Mouse (Mus musculus) cerebellum, adult 2 months (tissue): ENCODE results near the gene Tnrc6b.

Experiments
- CTCF ChIP-seq: fragments of 200-500 bp; IDR thresholded peaks from 2 replicates; pipeline ENCODE4 v1.5.1; 2011; ENCODE audit warnings: low read depth, mild to moderate bottlenecking, control low read depth, low read length, moderate library complexity, borderline replicate concordance; ENCODE audit not compliant: insufficient read depth
- POLR2A ChIP-seq: fragments of 200-500 bp; IDR thresholded peaks from 2 replicates; pipeline ENCODE4 v1.6.1; 2011; ENCODE audit warnings: low read length, control low read depth, borderline replicate concordance; ENCODE audit not compliant: insufficient read depth

DNA sequence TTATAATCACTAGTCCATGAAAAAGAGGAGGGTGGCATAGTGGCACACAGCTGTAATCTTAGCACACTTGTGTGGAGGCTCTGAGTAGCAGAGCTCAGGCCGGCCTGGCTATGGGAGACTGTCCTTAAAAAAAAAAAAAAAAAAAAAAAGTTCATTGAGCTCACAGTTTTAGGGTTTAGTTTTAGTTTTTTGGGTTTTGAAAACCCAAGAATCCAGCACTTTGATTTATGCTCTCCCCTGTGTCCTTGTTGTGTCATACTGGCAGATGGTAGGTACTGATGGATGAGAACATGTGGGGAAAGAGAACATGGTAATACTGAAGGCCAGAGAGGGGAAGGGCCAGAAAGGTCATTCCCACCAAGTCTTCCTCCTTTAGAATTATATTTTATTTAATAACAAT, 19.9 kb downstream of the Tnrc6b start:
- no peak for TF ChIP-seq CTCF
- no peak for TF ChIP-seq POLR2A
